ENCODE assay signal across 20 mouse cellular contexts in the genomic region with DNA sequence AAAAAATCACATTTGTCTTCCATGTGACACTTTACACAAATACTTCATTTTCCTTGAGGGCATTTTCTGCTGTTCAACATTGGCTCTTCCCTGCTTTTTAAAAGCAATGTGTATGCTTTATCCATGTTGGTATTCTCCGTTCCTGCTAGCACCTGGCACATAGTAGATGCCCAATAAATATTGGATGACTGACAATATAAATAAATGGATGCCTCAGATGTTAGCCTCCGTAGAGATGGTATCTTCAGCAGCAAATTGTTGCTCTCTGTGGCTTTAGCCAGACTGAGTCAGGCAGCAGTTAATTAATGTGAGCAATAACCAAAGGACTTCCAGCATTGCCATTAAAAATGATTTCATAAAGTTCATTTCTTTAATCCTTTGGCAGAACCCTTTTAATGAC. TPM values are rescaled to one million over a fixed set of nuclear protein-coding genes. Genes with fewer than 3 reads are reported as not detected.
A peak's percentile ranks its signal among the peaks of the same experiment; 100 is the strongest.
DNase-seq lines count a peak whose midpoint lies in the region; ATAC-seq and TF ChIP-seq lines count a peak whose summit lies in the region.
"Had no signal": no experiment of that assay in that cellular context is flagged by ENCODE, and none has a peak within 500 bp of the region (broad histone marks: within the 10 kb centered on the region; RNA-seq: fewer than 3 reads in every experiment).

No protein-coding gene starts in this region.

- no peak for ATAC-seq in midbrain, embryonic 11.5 days (ENCODE audit: low FRiP score)
- no peak for ATAC-seq in midbrain, embryonic 14.5 days (ENCODE audit: low FRiP score, low TSS enrichment)

- no peak overlapping the region for H3K9ac ChIP-seq in midbrain, embryonic 11.5 days (ENCODE audit: low read length)
- H3K9ac ChIP-seq in midbrain, embryonic 14.5 days (replicated peaks; ENCODE audit: low read length) = no peak overlapping the region
- H3K9ac ChIP-seq: embryonic facial prominence, embryonic 13.5 days; hindbrain, embryonic 13.5 days had no signal

- no peak for TF ChIP-seq POLR2A in embryonic fibroblast, embryonic 13.5 days (IDR thresholded peaks at IDR 0.05; ENCODE audit: low read depth, low read length)

- 88% methylated on average over 2 of the region's 2 CpGs for WGBS in midbrain, embryonic 11.5 days
- WGBS in midbrain, embryonic 14.5 days = 73% methylated on average over 2 of the region's 2 CpGs

- no peak overlapping the region for H3K4me3 ChIP-seq in gastrocnemius, adult 2 months
- H3K4me3 ChIP-seq in midbrain, embryonic 11.5 days (ENCODE audit: low read depth, low read length) = no peak overlapping the region
- H3K4me3 ChIP-seq in midbrain, embryonic 14.5 days (replicated peaks; ENCODE audit: low read depth, low read length) = no peak overlapping the region
- H3K4me3 ChIP-seq in embryonic fibroblast, embryonic 13.5 days (ENCODE audit: insufficient read depth, low read length) = no peak overlapping the region
- H3K4me3 ChIP-seq: embryonic facial prominence, embryonic 13.5 days; forebrain, embryonic 10.5 days; heart, embryonic 10.5 days; hindbrain, embryonic 13.5 days had no signal

- no peak overlapping the region for H3K4me2 ChIP-seq in midbrain, embryonic 11.5 days
- no peak overlapping the region for H3K4me2 ChIP-seq in midbrain, embryonic 14.5 days (ENCODE audit: low read length)
- H3K4me2 ChIP-seq: embryonic facial prominence, embryonic 13.5 days had no signal

- no peaks in the 10 kb centered on the region for H3K4me1 ChIP-seq in midbrain, embryonic 11.5 days (ENCODE audit: control insufficient read depth, insufficient read depth, low read length)
- H3K4me1 ChIP-seq in midbrain, embryonic 14.5 days (ENCODE audit: control insufficient read depth, insufficient read depth, low read length) = peaks cover 14% of the 10 kb centered on the region; the same call in 1 of the 2 replicates
- H3K4me1 ChIP-seq in embryonic fibroblast, embryonic 13.5 days (ENCODE audit: control insufficient read depth, insufficient read depth, low read length) = peaks cover 8% of the 10 kb centered on the region

- intact Hi-C loops in gastrocnemius, adult 2 months (cut with DNase I) = loop anchor here (5.0 kb wide), 1 partner anchor 33 kb away; no protein-coding TSS in a partner anchor

- DNase-seq in gastrocnemius, adult 2 months = no peak
- DNase-seq in gastrocnemius, postnatal 25 days = no peak
- DNase-seq in midbrain, embryonic 11.5 days (ENCODE audit: low spot score, missing footprints) = peak; percentile 53
- DNase-seq in midbrain, embryonic 14.5 days = no peak
- no peak for DNase-seq in spleen, adult 12 weeks (ENCODE audit: low spot score)
- no peak for DNase-seq in lung, adult 18-20 months
- DNase-seq: adrenal gland, adult 8-10 months; adrenal gland, postnatal 36 days; cerebellum, adult 11-12 months; cerebellum, adult 9-11 months; cerebellum, postnatal 36 days; gastrocnemius, postnatal 10 days; heart, adult 11 months; heart, postnatal 10 days had no signal

- H3K36me3 ChIP-seq in midbrain, embryonic 11.5 days (ENCODE audit: control insufficient read depth, insufficient read depth, low read length) = no peaks in the 10 kb centered on the region
- H3K36me3 ChIP-seq in midbrain, embryonic 14.5 days (ENCODE audit: control insufficient read depth, insufficient read depth, low read length) = no peaks in the 10 kb centered on the region
- H3K36me3 ChIP-seq: embryonic facial prominence, embryonic 13.5 days; forebrain, embryonic 10.5 days; heart, embryonic 10.5 days had no signal

- peak overlapping the region; percentile 92; the same call in 1 of the 2 replicates for H3K27ac ChIP-seq in gastrocnemius, adult 2 months
- H3K27ac ChIP-seq in midbrain, embryonic 11.5 days (ENCODE audit: low read depth, low read length) = no peak overlapping the region
- H3K27ac ChIP-seq in midbrain, embryonic 14.5 days (replicated peaks; ENCODE audit: low read depth, low read length) = no peak overlapping the region
- peak overlapping the region; percentile 13; the same call in 1 of the 2 replicates for H3K27ac ChIP-seq in embryonic fibroblast, embryonic 13.5 days (ENCODE audit: insufficient read depth, low read length)
- H3K27ac ChIP-seq: embryonic facial prominence, embryonic 13.5 days had no signal

- no peaks in the 10 kb centered on the region for H3K27me3 ChIP-seq in midbrain, embryonic 11.5 days (ENCODE audit: control insufficient read depth, insufficient read depth, low read length)
- H3K27me3 ChIP-seq in midbrain, embryonic 14.5 days (ENCODE audit: control insufficient read depth, insufficient read depth, low read length) = no peaks in the 10 kb centered on the region
- H3K27me3 ChIP-seq: embryonic facial prominence, embryonic 13.5 days; hindbrain, embryonic 13.5 days had no signal

- no peak for TF ChIP-seq CTCF in gastrocnemius, adult 2 months (IDR thresholded peaks at IDR 0.05)
- TF ChIP-seq CTCF in embryonic fibroblast, embryonic 13.5 days (IDR thresholded peaks at IDR 0.05; ENCODE audit: borderline replicate concordance, insufficient read depth, low read length) = no peak

- H3K9me3 ChIP-seq in midbrain, embryonic 11.5 days (ENCODE audit: control insufficient read depth, low read length) = no peaks in the 10 kb centered on the region
- no peaks in the 10 kb centered on the region for H3K9me3 ChIP-seq in midbrain, embryonic 14.5 days (ENCODE audit: control insufficient read depth, low read length)
- H3K9me3 ChIP-seq: embryonic facial prominence, embryonic 13.5 days; forebrain, embryonic 10.5 days; heart, embryonic 10.5 days; hindbrain, embryonic 13.5 days had no signal

RNA-seq across cellular contexts. Expression of a gene that starts 53.6 kb away (rescaled TPM):
- 1 to 10 TPM; 6.2 to 7.1 TPM for total RNA-seq in gastrocnemius, adult 2 months (2021)
- 1 to 10 TPM; 4.1 to 6.0 TPM for total RNA-seq in gastrocnemius, postnatal 25 days (2021)
- 11.5 and 15.3 TPM in 2 replicates for polyA plus RNA-seq in midbrain, embryonic 11.5 days (2014; fragmentation: Nextera tagmentation; extraction: Ambion mirVana)
- 80.2 and 82.7 TPM in 2 replicates for polyA plus RNA-seq in midbrain, embryonic 14.5 days (2014; fragmentation: Nextera tagmentation; extraction: Ambion mirVana)
- 35.6 and 44.1 TPM in 2 replicates for polyA plus RNA-seq in embryonic fibroblast, embryonic 13.5 days (2011; ENCODE audit: insufficient read length, low read depth, missing spikeins)
- total RNA-seq: CH12.LX had no signal

Comparison
In these comparisons a context has a peak if more than half of its experiments do, and no peak if none do; other contexts are left out.
1. H3K27ac ChIP-seq: peak in gastrocnemius, adult 2 months (single experiment) and embryonic fibroblast, embryonic 13.5 days (single experiment); none in midbrain, embryonic 11.5 days (single experiment) and midbrain, embryonic 14.5 days (single experiment).